Mouse (Mus musculus) hematopoietic multipotent progenitor cell, adult 10-12 weeks (in vitro differentiated cells): ENCODE results near the gene Ak7. TPM values are rescaled to one million over a fixed set of nuclear protein-coding genes. Genes with fewer than 3 reads are reported as not detected.

Source experiments
- polyA plus RNA-seq: library from polyadenylated mRNA; stranded (reverse); fragments of >175 nt; gene quantifications from 2 replicates; pipeline ENCODE4 v1.2.3, GENCODE M21; 2012; ENCODE audit warnings: low replicate concordance

The Ak7 gene
- not detected in 2 replicates for polyA plus RNA-seq

DNA sequence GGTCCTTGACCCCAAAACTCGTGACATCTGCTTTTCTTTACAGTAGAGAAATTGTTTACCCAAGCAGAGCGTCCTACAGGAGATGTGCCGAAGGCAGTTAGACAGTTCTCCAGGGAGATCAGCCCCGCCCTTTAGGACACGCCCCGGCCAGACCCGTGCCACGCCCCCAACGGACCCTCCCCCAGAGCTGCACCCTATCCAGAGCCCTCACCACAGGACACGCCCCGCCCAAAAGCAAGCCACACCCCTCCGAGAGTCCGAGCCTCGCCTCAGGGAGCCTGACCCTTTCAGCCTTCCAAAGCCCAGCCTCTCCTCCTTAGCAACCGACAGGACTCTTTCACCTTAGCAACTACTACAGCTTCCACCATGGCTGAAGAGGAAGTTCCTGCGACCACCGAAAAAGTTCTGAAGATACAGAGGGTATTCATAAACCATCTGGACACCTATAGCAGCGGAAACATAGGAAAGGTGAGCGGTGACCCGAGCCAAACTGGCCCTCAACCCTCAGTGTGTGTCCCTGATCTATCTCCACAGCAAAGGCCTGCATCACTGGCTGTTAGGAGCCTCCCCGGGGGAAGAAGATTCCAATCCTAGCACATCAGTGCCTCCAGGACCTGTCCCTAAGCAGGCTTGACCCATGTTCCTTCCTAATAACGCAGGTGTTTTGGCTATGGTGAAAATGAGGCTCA is at the start of gene Ak7:
Gene Ak7 (plus strand): TSS at position 178 of the 689 bp plus-strand sequence.

DNA sequence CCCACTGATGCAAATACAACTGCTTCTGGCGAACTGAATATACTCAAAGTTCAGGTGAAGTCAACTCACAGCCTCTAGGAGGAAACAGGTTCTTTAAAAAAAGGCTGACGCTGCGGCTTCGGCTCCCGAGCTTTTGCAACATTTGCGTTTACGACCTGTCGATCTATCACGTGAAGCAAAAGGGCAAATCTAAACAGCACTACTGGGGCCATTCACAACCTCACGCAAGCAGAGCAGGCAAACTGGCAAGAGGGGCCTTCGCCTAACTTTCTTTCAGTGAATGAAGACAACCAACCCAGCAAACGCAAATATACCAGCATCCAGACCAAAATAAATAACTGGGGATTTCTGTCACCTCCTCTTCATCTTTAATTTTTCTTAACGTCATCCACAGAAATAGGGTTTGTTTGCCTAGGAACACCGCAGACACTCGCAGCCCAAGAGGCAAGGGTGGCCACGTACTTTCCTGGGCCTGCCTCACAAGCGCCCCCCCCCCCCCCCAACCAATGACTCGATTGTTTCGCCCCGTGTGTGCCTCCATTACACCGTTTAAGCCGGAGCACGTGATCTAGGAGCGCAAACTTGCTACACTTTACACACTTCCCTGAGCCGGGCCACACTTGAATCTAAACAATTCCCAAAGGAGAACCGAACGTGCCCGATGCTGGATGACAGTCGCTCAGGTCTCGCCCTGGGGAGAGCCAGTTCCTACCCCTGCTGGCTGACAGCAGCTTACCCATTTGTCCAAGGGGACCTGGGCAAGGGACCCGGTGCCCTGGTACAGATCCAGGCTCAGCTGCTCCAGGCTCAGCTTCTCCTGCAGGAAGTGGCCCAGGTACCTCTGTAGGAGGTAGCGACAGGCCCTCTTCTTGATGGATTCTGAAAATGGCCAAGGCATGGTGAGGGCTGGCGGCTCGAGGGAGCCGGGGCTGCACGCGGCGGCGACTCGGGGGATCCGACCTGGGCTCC is 21.6 kb upstream of the Ak7 start, which contains the start of gene Gskip:
Gene Gskip (plus strand): TSS at position 897 of the 969 bp plus-strand sequence.

DNA sequence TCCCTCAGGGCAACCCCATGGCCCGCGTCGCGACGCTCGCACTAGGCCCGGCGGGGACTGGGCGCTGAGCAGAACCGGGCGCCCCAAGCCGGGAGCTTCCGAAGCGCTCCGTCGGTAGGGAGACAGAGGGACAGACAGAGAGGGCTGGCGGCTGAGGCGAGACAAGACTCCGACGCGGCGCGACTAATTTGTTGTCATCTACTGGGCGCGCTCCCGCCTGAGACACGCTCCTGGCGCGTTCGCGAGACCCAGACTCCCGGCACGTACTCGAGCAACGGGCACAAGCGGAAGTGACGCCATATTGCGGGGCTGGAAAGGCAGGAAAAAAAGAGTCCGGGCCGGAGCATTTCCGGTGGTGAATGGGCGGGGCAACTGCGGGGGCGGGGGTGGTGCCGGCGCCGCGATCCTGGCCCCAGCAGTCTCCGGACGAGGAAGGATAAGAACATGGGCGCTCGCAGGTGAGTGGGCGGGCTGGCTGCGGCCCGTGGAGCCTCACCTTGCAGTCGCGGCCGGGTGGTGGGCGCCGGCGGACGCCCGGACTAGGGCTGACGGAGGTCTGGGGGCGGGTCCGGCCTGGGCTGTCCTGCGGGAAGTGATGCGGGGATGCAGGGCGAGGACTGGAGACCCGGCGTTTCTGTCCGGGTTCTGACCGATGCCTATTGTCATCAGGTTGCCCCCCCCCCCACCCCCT is 20.6 kb upstream of the Ak7 start, which contains the start of gene Atg2b:
Gene Atg2b (minus strand): TSS at position 211 of the 691 bp plus-strand sequence.

DNA sequence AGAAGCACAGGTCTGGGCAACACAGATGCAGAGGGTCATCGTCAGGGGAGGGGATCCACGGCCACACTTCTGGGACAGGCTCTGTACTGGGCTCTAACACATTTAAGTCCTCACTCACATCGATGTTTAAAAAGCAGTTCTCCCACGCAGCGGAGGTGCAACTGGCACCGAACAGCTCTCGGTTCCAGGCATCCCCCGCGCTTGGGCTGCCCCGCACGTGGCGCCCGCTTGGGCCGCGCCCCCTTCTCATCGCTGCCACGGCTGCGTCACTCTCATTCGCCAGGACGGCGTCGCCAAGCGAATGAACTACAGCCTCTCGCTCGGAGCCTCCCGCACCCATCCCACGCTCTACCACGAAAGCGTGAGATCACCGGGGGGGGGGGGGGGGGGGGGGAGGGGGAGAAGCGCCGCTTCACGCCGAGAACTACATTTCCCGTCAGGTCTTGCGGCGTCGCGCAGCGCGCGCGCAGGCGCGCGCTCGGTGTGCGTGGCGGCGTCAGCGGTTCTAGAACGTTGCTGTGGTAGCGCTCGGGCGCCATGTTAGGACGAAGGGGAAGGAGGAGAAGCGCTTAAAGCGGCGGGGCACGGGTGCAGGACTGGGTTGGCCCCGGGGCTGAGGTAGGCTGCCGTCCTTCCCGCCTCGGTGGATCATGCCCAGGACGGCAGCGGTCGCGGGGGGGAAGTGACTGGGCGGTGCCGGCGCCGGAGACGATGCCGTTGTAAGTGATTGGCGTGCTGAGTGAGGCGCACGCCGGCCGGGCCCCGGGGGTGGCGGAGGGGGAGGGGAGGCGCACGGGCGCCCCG is 78.6 kb downstream of the Ak7 start, which contains the start of gene Papola:
Gene Papola (plus strand): TSS at position 499 of the 804 bp plus-strand sequence.

Other genes starting within 250 kb of the Ak7 start
- 0.08 TPM in 1 of 2 replicates, not detected in the other for gene Bdkrb2, start 142.8 kb upstream of the Ak7 start, polyA plus RNA-seq
- not detected in 2 replicates for gene Bdkrb1, start 102.9 kb upstream of the Ak7 start, polyA plus RNA-seq
- gene Gskip, start 21.1 kb upstream of the Ak7 start, polyA plus RNA-seq: 1.4 and 2.5 TPM in 2 replicates
- 11.3 and 18.0 TPM in 2 replicates for gene Atg2b, start 20.8 kb upstream of the Ak7 start, polyA plus RNA-seq
- gene Papola, start 78.7 kb downstream of the Ak7 start, polyA plus RNA-seq: 213 and 413 TPM in 2 replicates